Mouse (Mus musculus): ENCODE data around the gene Tomm22.

DNA sequence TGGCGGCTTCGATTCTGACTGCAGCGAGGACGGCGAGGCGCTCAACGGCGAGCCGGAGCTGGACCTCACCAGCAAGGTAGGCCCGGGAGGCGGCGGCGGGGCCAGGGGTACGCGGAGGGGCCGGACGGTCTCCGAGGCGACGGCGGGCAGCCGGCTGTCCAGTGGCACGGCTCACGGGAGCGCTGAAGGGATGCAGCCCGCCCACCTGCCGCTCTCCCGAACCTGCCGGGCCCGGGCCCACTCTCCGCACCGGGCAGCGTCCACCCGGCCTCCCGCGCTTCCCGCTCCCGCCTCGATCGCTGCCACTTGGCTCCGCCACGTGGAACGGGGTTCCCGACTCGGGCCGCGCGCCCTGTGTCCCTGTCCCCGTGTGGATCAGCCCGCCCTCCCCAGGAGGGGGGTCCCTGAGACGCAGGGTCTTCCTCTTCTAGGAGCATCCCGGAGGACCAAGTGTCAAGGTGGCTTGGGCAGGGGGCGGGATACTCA is 20.4 kb downstream of the Tomm22 start:
- TF ChIP-seq POLR2A (IDR thresholded peaks at IDR 0.05; ENCODE audit: insufficient read depth, low read length) (no peak), CTCF (IDR thresholded peaks at IDR 0.05; ENCODE audit: low read depth, low read length) (no peak)

Measured in ES-Bruce4 (cell line).